ENCODE assay signal across 16 mouse cellular contexts in the genomic region with DNA sequence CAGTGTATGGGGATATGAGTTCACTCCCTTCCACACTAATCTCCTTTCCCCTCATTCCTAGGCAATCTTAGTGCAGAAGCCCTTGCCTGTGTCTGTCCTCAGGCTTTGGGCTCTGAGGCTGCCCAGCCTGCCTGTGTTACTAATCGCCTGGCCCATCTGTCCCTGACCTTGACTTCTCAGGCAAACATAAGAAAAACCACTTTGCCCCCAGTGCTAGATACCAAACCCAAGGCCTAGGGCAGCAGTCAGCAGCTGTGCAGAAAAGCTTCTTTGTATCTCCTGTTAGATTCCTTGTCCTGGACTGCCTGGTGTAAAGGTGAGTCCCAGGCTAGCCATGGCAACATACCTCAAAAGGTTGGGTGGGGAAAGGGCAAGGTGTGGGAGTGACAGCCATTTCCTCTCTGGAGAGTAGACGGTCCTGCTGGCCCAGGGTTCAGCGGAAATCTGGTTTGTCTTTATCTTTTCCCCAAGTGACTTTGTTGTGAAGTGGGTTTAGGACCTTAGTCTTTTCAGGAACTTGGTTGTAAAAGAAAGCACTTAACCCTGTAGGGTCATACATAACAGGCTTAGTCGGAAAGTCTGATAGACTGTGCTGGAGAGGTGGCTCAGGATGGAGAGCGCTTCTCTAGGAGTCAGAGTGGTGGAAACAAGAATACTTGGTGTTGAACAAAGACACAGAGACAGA. TPM values are rescaled to one million over a fixed set of nuclear protein-coding genes. Genes with fewer than 3 reads are reported as not detected.
DNase-seq lines count a peak whose midpoint lies in the region; TF ChIP-seq lines count a peak whose summit lies in the region.
"Had no signal": no experiment of that assay in that cellular context is flagged by ENCODE, and none has a peak within 500 bp of the region (broad histone marks: within the 10 kb centered on the region; RNA-seq: fewer than 3 reads in every experiment).

No protein-coding gene starts in this region.

- DNase-seq in adrenal gland, postnatal 36 days: peak; percentile 37 to 49
- no peak for DNase-seq in adrenal gland, adult 8-10 months
- peak; percentile 10 for DNase-seq in thymus, adult 2 months
- no peak for DNase-seq in thymus, adult 18-20 months
- DNase-seq in induced T-regulatory cell, adult 2 months (ENCODE audit: low read depth): peak; percentile 55
- peak; percentile 23 for DNase-seq in thymus, postnatal 25 days
- no peak for DNase-seq in lung, postnatal 4 days
- no peak for DNase-seq in ovary, postnatal 36 days (ENCODE audit: low spot score)
- DNase-seq: lung, adult 18-20 months had no signal

- TF ChIP-seq CTCF in thymus, adult 2 months (IDR thresholded peaks at IDR 0.05; ENCODE audit: borderline replicate concordance, control insufficient read depth, extremely low read depth, insufficient read depth, low read length, poor library complexity): no peak

- H3K4me1 ChIP-seq in thymus, adult 2 months (replicated peaks; ENCODE audit: control insufficient read depth, insufficient read depth, low read length): peaks cover 22% of the 10 kb centered on the region

- no peaks in the 10 kb centered on the region for H3K36me3 ChIP-seq in thymus, adult 2 months (ENCODE audit: control insufficient read depth, insufficient read depth, low read length)
- H3K36me3 ChIP-seq: heart, embryonic 10.5 days; hindbrain, embryonic 10.5 days; kidney, embryonic 15.5 days; neural tube, embryonic 13.5 days; stomach, embryonic 15.5 days had no signal

- H3K27me3 ChIP-seq in thymus, adult 2 months (ENCODE audit: control insufficient read depth, insufficient read depth, low read length): no peaks in the 10 kb centered on the region
- H3K27me3 ChIP-seq: kidney, embryonic 15.5 days; neural tube, embryonic 13.5 days; stomach, embryonic 15.5 days had no signal

- 16% methylated on average over 5 of the region's 5 CpGs for WGBS in thymus, adult 2 months

- no peak for TF ChIP-seq POLR2A in thymus, adult 2 months (IDR thresholded peaks at IDR 0.05; ENCODE audit: control insufficient read depth, extremely low read depth, insufficient read depth, low read length, poor library complexity)

- H3K27ac ChIP-seq in thymus, adult 2 months (ENCODE audit: control insufficient read depth, insufficient read depth, low read length): peak overlapping the region; percentile 36; the same call in 1 of the 2 replicates
- H3K27ac ChIP-seq: heart, embryonic 10.5 days; hindbrain, embryonic 10.5 days; kidney, embryonic 15.5 days; layer of hippocampus, adult 2 months; macrophage; neural tube, embryonic 13.5 days; stomach, embryonic 15.5 days had no signal

- peak overlapping the region; percentile 40 for H3K4me3 ChIP-seq in thymus, adult 2 months (ENCODE audit: control insufficient read depth, insufficient read depth, low read length)
- H3K4me3 ChIP-seq: heart, embryonic 10.5 days; hindbrain, embryonic 10.5 days; kidney, embryonic 15.5 days; layer of hippocampus, adult 2 months; neural tube, embryonic 13.5 days; stomach, embryonic 15.5 days had no signal

RNA-seq across cellular contexts. Expression of gene Scap, which starts 4.0 kb away (rescaled TPM):
- total RNA-seq in adrenal gland, postnatal 36 days (2021): 100 to 1,000 TPM in 1 of 2 experiments, 10 to 100 TPM in 1; 85.4 to 106 TPM
- 100 to 1,000 TPM; 110 to 118 (median 116) TPM for total RNA-seq in adrenal gland, adult 8-10 months (2022)
- polyA plus RNA-seq in thymus, adult 2 months (2012; rRNA removed): 67.0 and 87.1 TPM in 2 replicates

RNA-seq across cellular contexts. Expression of gene Elp6, which starts 24.1 kb away (rescaled TPM):
- 1 to 10 TPM; 8.0 to 9.8 TPM for total RNA-seq in adrenal gland, postnatal 36 days (2021)
- 10 to 100 TPM; 10.5 to 14.6 (median 12.2) TPM for total RNA-seq in adrenal gland, adult 8-10 months (2022)
- 21.0 and 26.9 TPM in 2 replicates for polyA plus RNA-seq in thymus, adult 2 months (2012; rRNA removed)

Comparison
In these comparisons a context has a peak if more than half of its experiments do, and no peak if none do; other contexts are left out.
1. DNase-seq: peak in adrenal gland, postnatal 36 days (2 of 2), thymus, adult 2 months (single experiment), induced T-regulatory cell, adult 2 months (single experiment) and thymus, postnatal 25 days (single experiment); none in adrenal gland, adult 8-10 months (single experiment), thymus, adult 18-20 months (0 of 2), lung, postnatal 4 days (0 of 2) and ovary, postnatal 36 days (single experiment).